Mouse (Mus musculus) lung, postnatal 0 days (tissue): ENCODE results near the gene Tm4sf4. TPM values are rescaled to one million over a fixed set of nuclear protein-coding genes. Genes with fewer than 3 reads are reported as not detected.

Experiments used
- ATAC-seq: fragments of 200-750 bp; cut with Nextera tagmentation; 2 replicates; pipeline ENCODE4 v1.8.0; 2017; ENCODE audit warnings: moderate library complexity
- DNase-seq: peaks from one replicate; pipeline ENCODE4 v3.0.0-alpha.2; 2016; ENCODE audit warnings: low spot score
- H3K27ac ChIP-seq: fragments of 300-500 bp; sonication (generic); 2 replicates; pipeline ENCODE4 v1.5.1; 2014; ENCODE audit warnings: antibody characterized with exemption, mild to moderate bottlenecking, low read length, mixed read lengths
- H3K27me3 ChIP-seq: fragments of 300-500 bp; sonication (generic); replicated peaks from 2 replicates; pipeline ENCODE4 v1.6.1; 2014; ENCODE audit warnings: low read length, mixed read lengths; ENCODE audit not compliant: insufficient read depth
- H3K36me3 ChIP-seq: fragments of 300-500 bp; sonication (generic); 2 replicates; pipeline ENCODE4 v1.6.1; 2014; ENCODE audit warnings: low read length, mixed read lengths; ENCODE audit not compliant: insufficient read depth
- H3K4me1 ChIP-seq: fragments of 300-500 bp; sonication (generic); 2 replicates; pipeline ENCODE4 v1.6.1; 2014; ENCODE audit warnings: antibody characterized with exemption, low read depth, low read length, mixed read lengths; ENCODE audit not compliant: insufficient read depth
- H3K4me2 ChIP-seq: fragments of 300-500 bp; sonication (generic); replicated peaks from 2 replicates; pipeline ENCODE4 v1.6.1; 2014; ENCODE audit warnings: low read depth, mild to moderate bottlenecking, low read length, moderate library complexity, mixed read lengths
- H3K4me3 ChIP-seq: fragments of 300-500 bp; sonication (generic); 2 replicates; pipeline ENCODE4 v1.5.1; 2014; ENCODE audit warnings: low read depth, low read length
- H3K9ac ChIP-seq: fragments of 300-500 bp; sonication (generic); replicated peaks from 2 replicates; pipeline ENCODE4 v1.6.1; 2014; ENCODE audit warnings: low read depth, mild to moderate bottlenecking
- H3K9me3 ChIP-seq: fragments of 300-500 bp; sonication (generic); 2 replicates; pipeline ENCODE4 v1.6.1; 2016; ENCODE audit warnings: low read length, mixed read lengths
- CTCF ChIP-seq: IDR thresholded peaks from 2 replicates; pipeline ENCODE4 v1.5.1; 2016; ENCODE audit warnings: antibody characterized with exemption, mild to moderate bottlenecking
- EP300 ChIP-seq: IDR thresholded peaks from 2 replicates; pipeline ENCODE4 v1.6.1; 2016; ENCODE audit warnings: antibody characterized with exemption, mild to moderate bottlenecking, control low read depth
- WGBS: fragments of 180-500 bp; shearing (Covaris S2); extraction: QIAGEN DNeasy Blood & Tissue Kit; methylation state at CpG from one replicate; pipeline ENCODE4 v1.1.7; 2014; 5-methylcytosine and 5-hydroxymethylcytosine counted together
- polyA plus RNA-seq: library from polyadenylated mRNA; unstranded; fragments of >200 nt; fragmentation: Nextera tagmentation; extraction: Ambion mirVana; gene quantifications from 2 replicates; pipeline ENCODE4 v1.2.1, GENCODE M21; 2015

Tm4sf4 gene
- polyA plus RNA-seq, 1 experiment from 2014 or later: 0.13 TPM

DNA sequence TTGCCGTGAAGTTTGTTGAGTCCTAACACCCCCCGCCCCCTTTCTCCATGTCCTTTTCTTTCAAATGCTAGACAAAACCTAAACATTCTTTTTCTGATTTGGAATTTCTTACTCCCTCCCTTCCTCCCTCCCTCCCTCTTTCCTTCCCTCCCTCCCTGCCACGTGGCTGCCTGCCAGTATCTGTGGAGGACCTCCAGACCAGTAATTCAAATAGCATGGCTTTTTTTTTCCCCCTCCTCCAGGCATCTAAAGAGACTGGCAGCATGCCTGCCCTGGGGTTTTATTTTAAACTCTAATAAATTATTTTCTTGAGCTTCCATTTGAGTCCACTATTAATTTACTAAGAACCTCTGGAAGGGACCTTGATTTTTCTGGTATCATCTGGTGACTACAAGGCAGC lies 20.6 kb downstream of the Tm4sf4 start:
- ATAC-seq (peak; percentile 21; the same call in 1 of the 2 replicates), DNase-seq (peak; percentile 53)
- TF ChIP-seq CTCF (no peak), EP300 (no peak)
- Histone ChIP-seq H3K4me2 (no peak overlapping the region), H3K36me3 (no peaks in the 10 kb centered on the region), H3K4me1 (0 out of 2 replicates have a peak, but pooled peaks cover 3% of the 10 kb centered on the region), H3K27me3 (no peaks in the 10 kb centered on the region), H3K9ac (no peak overlapping the region), H3K9me3 (no peaks in the 10 kb centered on the region), H3K4me3 (no peak overlapping the region), H3K27ac (no peak overlapping the region)
- 20% methylated on average over 3 of the region's 3 CpGs for WGBS

DNA sequence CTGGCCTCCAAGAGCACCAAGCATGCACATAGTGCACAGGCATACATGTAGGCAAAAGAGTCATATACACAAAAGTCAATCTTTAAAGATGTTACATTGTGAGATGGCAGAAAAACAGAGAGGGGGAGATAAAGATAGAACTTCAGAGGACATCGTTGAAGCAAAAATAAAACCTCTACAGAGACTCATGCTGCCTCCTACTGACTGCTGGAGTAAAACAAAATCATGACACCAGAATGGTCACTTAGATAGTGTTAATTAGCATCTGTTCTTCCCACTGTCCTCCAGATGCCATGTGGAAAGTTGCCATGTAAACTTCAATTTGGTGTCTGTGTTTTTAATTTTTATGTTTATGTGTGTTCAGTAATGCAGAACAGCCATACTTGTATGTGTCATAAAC lies 22.8 kb downstream of the Tm4sf4 start:
- 0 out of 2 replicates have a peak, but pooled peaks cover 3% of the 10 kb centered on the region for H3K4me1 ChIP-seq
- no peak overlapping the region for H3K4me3 ChIP-seq
- ATAC-seq (no peak), DNase-seq (no peak)
- no peaks in the 10 kb centered on the region for H3K27me3 ChIP-seq
- peak; percentile 48 for TF ChIP-seq CTCF
- TF ChIP-seq EP300: no peak
- H3K36me3 ChIP-seq: no peaks in the 10 kb centered on the region
- H3K27ac ChIP-seq: no peak overlapping the region
- H3K4me2 ChIP-seq: no peak overlapping the region
- H3K9ac ChIP-seq: no peak overlapping the region
- 34% methylated on average over 1 of the region's 1 CpGs for WGBS
- H3K9me3 ChIP-seq: no peaks in the 10 kb centered on the region

DNA sequence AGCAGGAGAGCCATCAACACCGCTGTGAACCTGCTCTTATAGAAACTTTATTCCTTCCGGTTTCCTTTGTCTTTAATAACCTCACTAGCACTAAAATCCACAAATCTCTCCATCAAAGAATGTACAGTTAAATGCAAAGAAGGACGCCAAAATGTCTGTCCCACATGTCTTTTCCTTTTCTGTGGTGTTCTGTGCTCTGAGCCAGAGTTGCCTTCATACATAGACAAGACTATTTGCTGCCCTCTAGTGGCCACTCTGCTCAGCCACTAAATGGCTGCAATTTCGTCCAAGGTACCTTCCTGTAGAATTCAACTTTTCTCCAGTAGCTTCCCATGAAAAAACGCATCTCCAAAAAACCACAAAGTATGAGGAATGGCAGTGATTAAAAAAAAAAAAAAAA lies 23.3 kb downstream of the Tm4sf4 start:
- DNase-seq (peak; percentile 89), ATAC-seq (peak; percentile 67)
- Histone ChIP-seq H3K27me3 (no peaks in the 10 kb centered on the region), H3K4me1 (0 out of 2 replicates have a peak, but pooled peaks cover 3% of the 10 kb centered on the region), H3K9ac (no peak overlapping the region), H3K9me3 (no peaks in the 10 kb centered on the region), H3K36me3 (no peaks in the 10 kb centered on the region), H3K4me2 (no peak overlapping the region), H3K27ac (no peak overlapping the region), H3K4me3 (no peak overlapping the region)
- peak; percentile 90 for TF ChIP-seq CTCF
- no peak for TF ChIP-seq EP300
- WGBS: 30% methylated on average over 5 of the region's 5 CpGs

DNA sequence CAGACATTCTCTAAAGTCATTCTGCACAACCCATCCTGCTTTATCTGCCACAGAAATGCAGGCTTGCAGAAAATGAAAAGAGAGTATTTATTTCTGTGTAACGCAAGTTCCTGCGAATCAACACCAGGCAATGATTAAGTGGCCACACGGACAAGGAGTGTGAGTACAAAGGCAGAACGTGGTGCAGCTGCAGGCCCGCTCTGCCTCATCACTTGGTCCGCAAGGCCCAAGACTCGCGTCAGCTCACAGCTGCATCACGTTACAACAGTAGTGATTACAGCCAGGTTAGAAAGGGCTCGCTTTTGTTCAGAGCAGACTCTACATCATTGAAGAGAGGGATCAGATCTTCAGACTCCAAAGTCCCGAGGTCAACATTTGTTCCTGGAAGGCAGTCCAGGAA lies 33.5 kb downstream of the Tm4sf4 start:
- Histone ChIP-seq H3K9me3 (no peaks in the 10 kb centered on the region), H3K36me3 (peaks cover 20% of the 10 kb centered on the region), H3K27me3 (no peaks in the 10 kb centered on the region), H3K27ac (no peak overlapping the region), H3K4me2 (no peak overlapping the region), H3K4me3 (no peak overlapping the region), H3K9ac (no peak overlapping the region), H3K4me1 (peaks cover 5% of the 10 kb centered on the region; the same call in 1 of the 2 replicates)
- DNase-seq (no peak), ATAC-seq (no peak)
- 53% methylated on average over 11 of the region's 11 CpGs for WGBS
- TF ChIP-seq CTCF (no peak), EP300 (no peak)

DNA sequence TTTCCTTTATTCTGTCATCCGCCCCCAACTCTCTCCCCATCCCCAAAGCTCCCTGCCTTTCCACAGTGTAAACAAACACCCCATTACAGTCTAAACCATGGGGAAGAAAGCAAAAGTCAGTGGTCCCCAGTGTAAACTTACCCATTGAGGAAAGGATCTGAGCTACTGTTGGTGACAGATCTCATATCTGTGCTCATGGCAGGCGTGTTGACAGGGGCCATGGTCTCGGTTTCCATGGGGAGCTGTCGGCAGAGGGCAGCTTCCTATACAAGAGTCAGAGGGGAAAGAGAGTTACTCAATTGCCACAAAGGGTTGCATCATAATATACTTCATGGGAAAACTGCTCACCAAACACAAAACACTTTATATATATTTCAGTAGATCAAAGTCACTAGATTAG lies 38.2 kb downstream of the Tm4sf4 start:
- Histone ChIP-seq H3K4me2 (no peak overlapping the region), H3K4me3 (no peak overlapping the region), H3K36me3 (peaks cover 20% of the 10 kb centered on the region), H3K9ac (no peak overlapping the region), H3K4me1 (no peaks in the 10 kb centered on the region), H3K27me3 (no peaks in the 10 kb centered on the region), H3K27ac (no peak overlapping the region), H3K9me3 (no peaks in the 10 kb centered on the region)
- TF ChIP-seq CTCF (peak; percentile 51), EP300 (no peak)
- DNase-seq: peak; percentile 86
- peak; percentile 86 for ATAC-seq
- 38% methylated on average over 4 of the region's 4 CpGs for WGBS

DNA sequence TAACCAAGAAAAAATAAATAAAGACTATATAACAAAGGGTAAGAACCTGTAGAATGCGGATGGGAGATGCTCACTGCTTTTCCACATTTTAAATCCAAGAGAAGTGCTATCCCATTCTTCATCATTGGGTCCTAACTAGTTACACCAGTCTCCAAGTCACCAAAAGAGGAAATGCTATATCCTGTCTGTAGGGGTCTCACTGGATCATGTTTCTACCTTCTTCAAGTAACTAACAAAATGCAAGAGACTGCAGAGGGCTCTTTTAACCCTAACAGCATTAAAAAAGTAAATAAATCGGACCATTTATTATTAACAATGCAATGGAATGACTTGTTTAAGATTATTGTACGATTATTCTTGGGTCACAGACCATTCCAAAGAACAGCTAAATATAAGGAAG lies 41.2 kb downstream of the Tm4sf4 start:
- ATAC-seq (no peak), DNase-seq (peak; percentile 65)
- H3K36me3 ChIP-seq: peaks cover 11% of the 10 kb centered on the region; the same call in 1 of the 2 replicates
- no peak overlapping the region for H3K27ac ChIP-seq
- WGBS: 46% methylated on average over 3 of the region's 3 CpGs
- H3K4me2 ChIP-seq: no peak overlapping the region
- H3K9ac ChIP-seq: no peak overlapping the region
- TF ChIP-seq CTCF: peak; percentile 69
- no peak for TF ChIP-seq EP300
- H3K4me3 ChIP-seq: no peak overlapping the region
- H3K4me1 ChIP-seq: peaks cover 9% of the 10 kb centered on the region; the same call in 1 of the 2 replicates
- H3K27me3 ChIP-seq: no peaks in the 10 kb centered on the region
- no peaks in the 10 kb centered on the region for H3K9me3 ChIP-seq

DNA sequence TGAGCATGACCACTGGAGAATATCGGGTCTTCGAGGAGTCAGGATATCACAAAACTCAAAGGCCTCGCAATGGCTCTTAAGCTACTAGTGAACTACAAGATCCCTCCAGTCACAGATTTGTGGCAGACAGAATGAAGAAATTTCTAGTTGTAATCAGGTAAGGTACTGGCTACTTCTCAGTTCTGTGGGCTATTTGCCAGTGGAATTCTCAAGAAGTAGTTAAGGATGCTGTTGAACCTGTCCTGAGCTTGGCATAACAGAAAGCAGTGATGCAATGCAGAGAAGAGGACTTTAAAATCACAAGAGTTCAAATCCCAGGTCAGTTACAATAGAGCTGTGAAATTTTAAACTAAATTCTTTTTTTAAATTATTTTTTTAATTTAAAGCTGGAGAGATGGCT lies 44.2 kb downstream of the Tm4sf4 start:
- Histone ChIP-seq H3K4me3 (no peak overlapping the region), H3K9ac (no peak overlapping the region), H3K36me3 (no peaks in the 10 kb centered on the region), H3K27me3 (no peaks in the 10 kb centered on the region), H3K4me2 (no peak overlapping the region), H3K4me1 (peaks cover 22% of the 10 kb centered on the region; the same call in 1 of the 2 replicates), H3K9me3 (no peaks in the 10 kb centered on the region), H3K27ac (no peak overlapping the region)
- TF ChIP-seq EP300 (peak; percentile 51), CTCF (no peak)
- peak; percentile 78 for DNase-seq
- WGBS: 66% methylated on average over 3 of the region's 3 CpGs
- ATAC-seq: peak; percentile 55
